Mouse (Mus musculus) erythroblast, embryonic 14.5 days (primary cell): ENCODE measurements around the gene Sdhd.

ENCODE experiments used
- GATA1 ChIP-seq: IDR thresholded peaks from 2 replicates; pipeline ENCODE4 v1.6.1; 2012; ENCODE audit warnings: low read length, inconsistent platforms, mixed read lengths
- TAL1 ChIP-seq: IDR thresholded peaks from 3 replicates; pipeline ENCODE4 v1.6.1; 2012; ENCODE audit warnings: low read length, inconsistent platforms, mixed read lengths

DNA sequence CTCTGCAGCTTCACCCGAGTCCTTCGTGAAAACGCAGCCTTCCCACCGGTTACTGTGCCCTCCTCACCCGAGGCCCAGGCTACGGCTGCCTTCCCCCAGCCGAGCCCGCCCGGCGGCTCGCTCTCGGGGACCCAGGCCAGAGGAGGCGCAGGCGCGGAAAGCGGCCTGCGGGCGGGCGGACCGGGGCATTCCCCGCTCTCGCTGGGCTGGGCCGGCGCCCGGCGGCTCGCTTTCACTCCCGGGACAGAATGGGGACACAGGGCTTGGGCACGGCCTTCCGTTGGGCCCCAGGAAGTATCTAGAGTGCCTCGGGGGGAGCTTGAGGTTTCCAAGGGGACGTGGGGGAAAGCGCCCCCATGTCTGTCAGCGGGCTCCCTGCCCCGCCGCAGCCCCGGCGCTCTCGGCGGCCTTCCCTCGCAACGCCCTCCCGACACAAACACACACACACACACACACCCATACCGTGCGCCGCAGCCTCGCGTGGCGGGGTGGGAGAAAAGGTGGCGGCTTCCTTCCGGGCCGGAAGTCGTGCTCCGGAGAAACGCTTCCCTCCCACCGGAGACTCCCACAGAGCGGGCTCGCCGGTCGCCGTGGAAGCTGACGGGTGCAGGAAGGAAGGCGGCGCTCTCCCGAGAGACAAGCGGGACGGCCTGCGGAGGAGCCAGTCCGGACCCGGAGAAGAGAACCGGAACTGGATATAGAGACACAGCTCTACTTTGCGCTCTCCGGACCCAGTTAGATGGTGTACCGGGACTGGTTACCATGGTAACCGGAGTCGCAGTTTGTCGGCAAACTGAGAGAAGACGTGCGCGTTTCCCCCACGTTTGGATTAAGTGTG lies 13.4 kb upstream of the Sdhd start, which contains the start of the genes Pih1d2 and Nkapd1:
- no peak for TF ChIP-seq TAL1
- TF ChIP-seq GATA1, result no peak
